In the genomic region with DNA sequence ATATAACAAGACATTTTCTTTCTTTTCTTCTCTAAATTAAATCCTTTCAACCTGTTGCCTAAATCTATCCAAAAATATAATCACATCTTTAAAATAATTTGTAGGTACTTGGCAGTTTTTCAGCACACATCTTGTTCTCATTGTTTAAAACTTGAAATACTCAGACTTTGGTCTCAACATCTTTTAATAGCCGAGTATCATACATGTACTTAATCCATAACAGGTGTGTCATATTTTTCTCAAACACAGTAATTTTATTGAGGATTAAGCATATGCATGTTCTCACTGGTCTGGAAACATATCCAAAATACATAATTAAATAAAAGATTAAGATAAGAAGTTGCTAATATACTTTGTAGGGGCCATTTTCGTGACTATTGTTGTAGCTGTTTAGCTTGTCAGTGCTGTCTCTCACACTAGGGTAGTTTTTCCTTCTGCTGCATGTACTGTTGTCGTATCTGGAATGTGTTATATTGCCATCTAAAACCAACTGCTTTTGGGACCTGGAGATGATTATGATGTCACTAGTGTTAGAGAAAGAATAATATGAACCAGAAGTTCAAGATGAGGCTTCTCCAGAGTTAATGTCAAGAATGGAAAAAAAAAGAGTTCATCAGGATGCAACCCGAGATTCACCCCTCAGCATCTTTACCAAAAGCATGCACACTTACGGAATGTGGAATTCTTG, we compare ENCODE assay signal across 22 mouse cellular contexts.
DNase-seq lines count a peak whose midpoint lies in the region; ATAC-seq and TF ChIP-seq lines count a peak whose summit lies in the region.
"Had no signal": no experiment of that assay in that cellular context is flagged by ENCODE, and none has a peak within 500 bp of the region (broad histone marks: within the 10 kb centered on the region; RNA-seq: fewer than 3 reads in every experiment).

No protein-coding gene starts in this region.

- no peak overlapping the region for H3K4me3 ChIP-seq in limb, embryonic 13.5 days
- H3K4me3 ChIP-seq in limb, embryonic 10.5 days, result no peak overlapping the region
- H3K4me3 ChIP-seq in forebrain, postnatal 0 days (ENCODE audit: low read depth, low read length), result no peak overlapping the region
- H3K4me3 ChIP-seq: embryonic facial prominence, embryonic 12.5 days; embryonic facial prominence, embryonic 15.5 days; erythroblast, embryonic 14.5 days; forebrain, embryonic 10.5 days; forebrain, embryonic 12.5 days had no signal

- peak; percentile 59; the same call in 1 of the 2 replicates for ATAC-seq in limb, embryonic 13.5 days (ENCODE audit: low FRiP score, low read depth)
- no peak for ATAC-seq in forebrain, postnatal 0 days
- ATAC-seq: forebrain, embryonic 14.5 days; forebrain, embryonic 16.5 days had no signal

- no peak for TF ChIP-seq CTCF in forebrain, postnatal 0 days (IDR thresholded peaks at IDR 0.05; ENCODE audit: low read depth)

- H3K9ac ChIP-seq in limb, embryonic 13.5 days, result no peak overlapping the region
- no peak overlapping the region for H3K9ac ChIP-seq in forebrain, postnatal 0 days
- H3K9ac ChIP-seq: embryonic facial prominence, embryonic 12.5 days; embryonic facial prominence, embryonic 15.5 days; forebrain, embryonic 12.5 days had no signal

- peaks cover 17% of the 10 kb centered on the region for H3K4me1 ChIP-seq in limb, embryonic 13.5 days
- H3K4me1 ChIP-seq in limb, embryonic 10.5 days, result no peaks in the 10 kb centered on the region
- H3K4me1 ChIP-seq in forebrain, postnatal 0 days (ENCODE audit: insufficient read depth), result no peaks in the 10 kb centered on the region
- H3K4me1 ChIP-seq: embryonic facial prominence, embryonic 12.5 days; embryonic facial prominence, embryonic 15.5 days; forebrain, embryonic 10.5 days; forebrain, embryonic 12.5 days had no signal

- no peak overlapping the region for H3K4me2 ChIP-seq in limb, embryonic 13.5 days (replicated peaks)
- H3K4me2 ChIP-seq in forebrain, postnatal 0 days (ENCODE audit: low read depth), result no peak overlapping the region
- H3K4me2 ChIP-seq: embryonic facial prominence, embryonic 12.5 days; embryonic facial prominence, embryonic 15.5 days; forebrain, embryonic 12.5 days had no signal

- peak; percentile 25 for DNase-seq in embryo, embryonic 11 days
- DNase-seq in embryo, embryonic 10 days (ENCODE audit: low spot score), result no peak
- no peak for DNase-seq in limb, embryonic 10.5 days (ENCODE audit: low spot score)
- peak; percentile 25 for DNase-seq in forelimb bud, embryonic 11.5 days (ENCODE audit: low read depth, low spot score)
- DNase-seq in retina, embryonic 14.5 days (ENCODE audit: low spot score), result no peak
- no peak for DNase-seq in forebrain, postnatal 0 days
- DNase-seq: adrenal gland, adult 8-10 months; adrenal gland, postnatal 14 days; adrenal gland, postnatal 36 days; cerebellum, adult 11-12 months; cerebellum, adult 2 months; cerebellum, adult 9-10 months; cerebellum, postnatal 10 days; cerebellum, postnatal 25 days had no signal

- no peaks in the 10 kb centered on the region for H3K27me3 ChIP-seq in limb, embryonic 13.5 days
- H3K27me3 ChIP-seq in limb, embryonic 10.5 days (ENCODE audit: low read depth, poor library complexity, severe bottlenecking), result no peaks in the 10 kb centered on the region
- no peaks in the 10 kb centered on the region for H3K27me3 ChIP-seq in forebrain, postnatal 0 days (ENCODE audit: insufficient read depth, low read length)
- H3K27me3 ChIP-seq: embryonic facial prominence, embryonic 12.5 days; embryonic facial prominence, embryonic 15.5 days; forebrain, embryonic 12.5 days had no signal

- 52% methylated on average over 5 of the region's 5 CpGs for WGBS in limb, embryonic 13.5 days
- 72% methylated on average over 5 of the region's 5 CpGs for WGBS in limb, embryonic 10.5 days
- 90% methylated on average over 5 of the region's 5 CpGs for WGBS in forebrain, postnatal 0 days

- no peak overlapping the region for H3K27ac ChIP-seq in limb, embryonic 13.5 days
- H3K27ac ChIP-seq in limb, embryonic 10.5 days, result no peak overlapping the region
- no peak overlapping the region for H3K27ac ChIP-seq in forebrain, postnatal 0 days (ENCODE audit: low read depth, low read length)
- H3K27ac ChIP-seq: embryonic facial prominence, embryonic 12.5 days; embryonic facial prominence, embryonic 15.5 days; forebrain, embryonic 10.5 days; forebrain, embryonic 12.5 days had no signal

- H3K36me3 ChIP-seq in limb, embryonic 13.5 days, result peaks cover 6% of the 10 kb centered on the region
- H3K36me3 ChIP-seq in limb, embryonic 10.5 days, result peaks cover 7% of the 10 kb centered on the region; the same call in 1 of the 2 replicates
- H3K36me3 ChIP-seq in forebrain, postnatal 0 days (ENCODE audit: insufficient read depth), result peaks cover 23% of the 10 kb centered on the region; the same call in 1 of the 2 replicates
- H3K36me3 ChIP-seq: embryonic facial prominence, embryonic 12.5 days had no signal

- H3K9me3 ChIP-seq in limb, embryonic 13.5 days, result no peaks in the 10 kb centered on the region
- H3K9me3 ChIP-seq in limb, embryonic 10.5 days (replicated peaks), result no peaks in the 10 kb centered on the region
- H3K9me3 ChIP-seq in forebrain, postnatal 0 days (ENCODE audit: low read length), result no peaks in the 10 kb centered on the region
- H3K9me3 ChIP-seq: embryonic facial prominence, embryonic 12.5 days; embryonic facial prominence, embryonic 15.5 days; forebrain, embryonic 10.5 days; forebrain, embryonic 12.5 days had no signal

Comparison
In these comparisons a context has a peak if more than half of its experiments do, and no peak if none do; other contexts are left out.
1. DNase-seq: peak in embryo, embryonic 11 days (single experiment) and forelimb bud, embryonic 11.5 days (single experiment); none in embryo, embryonic 10 days (single experiment), limb, embryonic 10.5 days (single experiment), retina, embryonic 14.5 days (single experiment) and forebrain, postnatal 0 days (single experiment).